Mouse (Mus musculus): ENCODE data around the gene Ucp3. TPM values are rescaled to one million over a fixed set of nuclear protein-coding genes. Genes with fewer than 3 reads are reported as not detected.

Ucp3 gene
- total and polyA plus RNA-seq, 3 experiments, result 0.33 TPM; not detected in 2

DNA sequence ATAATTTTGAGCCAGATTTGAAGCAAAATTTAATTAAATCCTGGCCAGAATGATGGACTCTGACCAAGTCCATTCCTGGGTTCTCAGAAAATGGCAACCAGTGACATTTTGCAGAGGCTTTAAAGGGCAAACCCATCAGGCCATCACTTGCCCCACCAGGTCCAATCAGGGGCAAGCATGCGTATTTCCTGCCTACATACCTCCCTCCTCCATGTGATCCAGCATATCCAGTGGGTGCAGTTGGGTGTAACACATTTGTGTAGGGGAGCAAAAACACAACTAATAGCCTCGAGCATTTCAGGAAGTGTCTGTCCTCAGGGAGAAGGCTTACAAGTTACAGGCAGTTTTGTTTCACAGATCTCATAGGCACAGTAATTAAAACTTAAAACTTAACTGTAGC is 14.5 kb downstream of the Ucp3 start:
- no peaks in the 10 kb centered on the region; the same call in 1 of the 2 replicates for H3K27me3 ChIP-seq (ENCODE audit: insufficient read depth, low read length)
- H3K4me1 ChIP-seq (ENCODE audit: insufficient read depth, low read depth, low read length), result peaks cover 30% of the 10 kb centered on the region
- no peak overlapping the region for H3K4me3 ChIP-seq (ENCODE audit: low read depth, low read length)
- peaks cover 2% of the 10 kb centered on the region for H3K36me3 ChIP-seq (replicated peaks)
- H3K9me3 ChIP-seq (replicated peaks), result no peaks in the 10 kb centered on the region
- TF ChIP-seq TAL1 (conservative IDR thresholded peaks at IDR 0.05; ENCODE audit: low read depth, low read length) (no peak), POLR2AphosphoS5 (IDR thresholded peaks at IDR 0.05; ENCODE audit: insufficient replicate concordance, low read depth, low read length) (no peak), CTCF (IDR thresholded peaks at IDR 0.05; ENCODE audit: low read depth, low read length) (no peak), GATA2 (IDR thresholded peaks at IDR 0.05; ENCODE audit: borderline replicate concordance, low read depth, low read length) (no peak), GATA1 (IDR thresholded peaks at IDR 0.05; ENCODE audit: borderline replicate concordance, low read length) (no peak)
- ATAC-seq (ENCODE audit: extremely low read depth, insufficient number of reproducible peaks, low FRiP score, poor library complexity, severe bottlenecking) (no peak), DNase-seq (ENCODE audit: low spot score) (no peak)

GRCm38 (mm10) chr7:100488474-100489048 is 15.8 kb downstream of the Ucp3 start:
- H3K4me3 ChIP-seq (ENCODE audit: low read depth, low read length), result no peak overlapping the region
- no peaks in the 10 kb centered on the region; the same call in 1 of the 2 replicates for H3K27me3 ChIP-seq (ENCODE audit: insufficient read depth, low read length)
- no peak for ATAC-seq (ENCODE audit: extremely low read depth, insufficient number of reproducible peaks, low FRiP score, poor library complexity, severe bottlenecking)
- H3K9me3 ChIP-seq (replicated peaks), result no peaks in the 10 kb centered on the region
- peaks cover 33% of the 10 kb centered on the region for H3K4me1 ChIP-seq (ENCODE audit: insufficient read depth, low read depth, low read length)
- H3K36me3 ChIP-seq (replicated peaks), result peaks cover 2% of the 10 kb centered on the region
- no peak for DNase-seq (ENCODE audit: low spot score)
- TF ChIP-seq POLR2AphosphoS5 (IDR thresholded peaks at IDR 0.05; ENCODE audit: insufficient replicate concordance, low read depth, low read length), result no peak

- no peak for TF ChIP-seq GATA2 (IDR thresholded peaks at IDR 0.05; ENCODE audit: borderline replicate concordance, low read depth, low read length)
- Histone ChIP-seq H3K9me3 (replicated peaks) (no peaks in the 10 kb centered on the region), H3K4me3 (ENCODE audit: low read depth, low read length) (peak overlapping the region; percentile 91), H3K36me3 (replicated peaks) (peaks cover 38% of the 10 kb centered on the region), H3K27me3 (ENCODE audit: insufficient read depth, low read length) (no peaks in the 10 kb centered on the region), H3K4me1 (ENCODE audit: insufficient read depth, low read depth, low read length) (peaks cover 50% of the 10 kb centered on the region)
- DNase-seq (ENCODE audit: low spot score) (peak; percentile 75), ATAC-seq (ENCODE audit: extremely low read depth, insufficient number of reproducible peaks, low FRiP score, poor library complexity, severe bottlenecking) (0 out of 2 replicates have a peak, but pooled peaks have one; percentile 2)
Measured at GRCm38 (mm10) chr7:100492391-100493116, 19.8 kb downstream of the Ucp3 start.

- H3K36me3 ChIP-seq (replicated peaks), result peaks cover 44% of the 10 kb centered on the region
- ATAC-seq (ENCODE audit: extremely low read depth, insufficient number of reproducible peaks, low FRiP score, poor library complexity, severe bottlenecking), result peak; percentile 46
- TF ChIP-seq POLR2AphosphoS5 (IDR thresholded peaks at IDR 0.05; ENCODE audit: insufficient replicate concordance, low read depth, low read length) (peak; percentile 91), GATA2 (IDR thresholded peaks at IDR 0.05; ENCODE audit: borderline replicate concordance, low read depth, low read length) (no peak)
- peak; percentile 83 for DNase-seq (ENCODE audit: low spot score)
- H3K4me3 ChIP-seq (ENCODE audit: low read depth, low read length), result peak within 1 kb of the TSS; percentile 91
- H3K9me3 ChIP-seq (replicated peaks), result no peaks in the 10 kb centered on the region
- H3K27me3 ChIP-seq (ENCODE audit: insufficient read depth, low read length), result no peaks in the 10 kb centered on the region
- peaks cover 54% of the 10 kb centered on the region for H3K4me1 ChIP-seq (ENCODE audit: insufficient read depth, low read depth, low read length)
Measured at GRCm38 (mm10) chr7:100493117-100493483, 20.3 kb downstream of the Ucp3 start, which contains the start of gene Ucp2. Ucp2 (plus strand) TSS chr7:100493337.

- TF ChIP-seq TAL1 (conservative IDR thresholded peaks at IDR 0.05; ENCODE audit: low read depth, low read length), result no peak
- no peak for TF ChIP-seq CTCF (IDR thresholded peaks at IDR 0.05; ENCODE audit: low read depth, low read length)
- no peak for TF ChIP-seq POLR2AphosphoS5 (IDR thresholded peaks at IDR 0.05; ENCODE audit: insufficient replicate concordance, low read depth, low read length)
- TF ChIP-seq GATA2 (IDR thresholded peaks at IDR 0.05; ENCODE audit: borderline replicate concordance, low read depth, low read length), result no peak
- no peak for TF ChIP-seq GATA1 (IDR thresholded peaks at IDR 0.05; ENCODE audit: borderline replicate concordance, low read length)
- no peak for DNase-seq (ENCODE audit: low spot score)
- H3K4me1 ChIP-seq (ENCODE audit: insufficient read depth, low read depth, low read length), result peaks cover 57% of the 10 kb centered on the region
- peak overlapping the region; percentile 91 for H3K4me3 ChIP-seq (ENCODE audit: low read depth, low read length)
- ATAC-seq (ENCODE audit: extremely low read depth, insufficient number of reproducible peaks, low FRiP score, poor library complexity, severe bottlenecking), result peak; percentile 5; the same call in 1 of the 2 replicates
- H3K27me3 ChIP-seq (ENCODE audit: insufficient read depth, low read length), result no peaks in the 10 kb centered on the region
- peaks cover 50% of the 10 kb centered on the region for H3K36me3 ChIP-seq (replicated peaks)
- no peaks in the 10 kb centered on the region for H3K9me3 ChIP-seq (replicated peaks)
Measured at GRCm38 (mm10) chr7:100493484-100494414, 21.0 kb downstream of the Ucp3 start.

GRCm38 (mm10) chr7:100494415-100494831 is 21.6 kb downstream of the Ucp3 start:
- Histone ChIP-seq H3K36me3 (replicated peaks) (peaks cover 57% of the 10 kb centered on the region), H3K4me1 (ENCODE audit: insufficient read depth, low read depth, low read length) (peaks cover 62% of the 10 kb centered on the region), H3K4me3 (ENCODE audit: low read depth, low read length) (peak overlapping the region; percentile 91), H3K27me3 (ENCODE audit: insufficient read depth, low read length) (no peaks in the 10 kb centered on the region), H3K9me3 (replicated peaks) (no peaks in the 10 kb centered on the region)
- no peak for DNase-seq (ENCODE audit: low spot score)
- TF ChIP-seq GATA2 (IDR thresholded peaks at IDR 0.05; ENCODE audit: borderline replicate concordance, low read depth, low read length), result no peak
- TF ChIP-seq POLR2AphosphoS5 (IDR thresholded peaks at IDR 0.05; ENCODE audit: insufficient replicate concordance, low read depth, low read length), result peak; percentile 90; the same call in 1 of the 2 replicates
- ATAC-seq (ENCODE audit: extremely low read depth, insufficient number of reproducible peaks, low FRiP score, poor library complexity, severe bottlenecking), result no peak
